Mouse (Mus musculus) B cell, adult (primary cell): ENCODE results near the gene Aire. TPM values are rescaled to one million over a fixed set of nuclear protein-coding genes. Genes with fewer than 3 reads are reported as not detected.

Source experiments
- total RNA-seq: library from RNA; stranded (reverse); gene quantifications from 4 replicates; pipeline ENCODE4 v1.2.4, GENCODE M21; 2023; ENCODE audit not compliant: inconsistent age

Gene Aire
- total RNA-seq = 0.87 to 2.5 TPM (median 1.9 TPM) in 4 replicates

GRCm38 (mm10) chr10:78043406-78043836 is at the start of gene Aire:
TSS of gene Aire (minus strand) at chr10:78043610.

GRCm38 (mm10) chr10:78069101-78070011 is 25.9 kb upstream of the Aire start, which contains the start of gene Icosl:
TSS of gene Icosl (plus strand) at chr10:78069302.

GRCm38 (mm10) chr10:78041647-78042046 is 1.8 kb downstream of the Aire start, which contains the start of gene Dnmt3l:
TSS of gene Dnmt3l (plus strand) at chr10:78041947.

GRCm38 (mm10) chr10:78009945-78010293 is 33.5 kb downstream of the Aire start, which contains the start of gene Pfkl:
TSS of gene Pfkl (minus strand) at chr10:78010083.

Other genes with a start within 250 kb of the Aire start
- not detected in 4 replicates for gene Gm9639, start 248.5 kb downstream of the Aire start, total RNA-seq
- gene Gm19668, start 244.5 kb downstream of the Aire start, total RNA-seq = not detected in 4 replicates
- gene Gm9507, start 231.8 kb downstream of the Aire start, total RNA-seq = not detected in 4 replicates
- gene Gm2696, start 228.9 kb downstream of the Aire start, total RNA-seq = not detected in 4 replicates
- gene Krtap10-4, start 216.5 kb downstream of the Aire start, total RNA-seq = not detected in 4 replicates
- gene Krtap10-10, start 207.7 kb downstream of the Aire start, total RNA-seq = not detected in 4 replicates
- gene Gm36176, start 196.8 kb downstream of the Aire start, total RNA-seq = not detected in 4 replicates
- not detected in 4 replicates for gene Gm10318, start 190.8 kb downstream of the Aire start, total RNA-seq
- not detected in 4 replicates for gene Gm3285, start 181.6 kb downstream of the Aire start, total RNA-seq
- 0.16 to 0.19 TPM in 2 of 4 replicates, not detected in the others for gene Lrrc3, start 141.1 kb downstream of the Aire start, total RNA-seq
- gene Trpm2, start 73.0 kb downstream of the Aire start, total RNA-seq = 17.7 to 30.3 TPM (median 24.5 TPM) in 4 replicates
- 8.2 to 11.2 TPM (median 8.8 TPM) in 4 replicates for gene 1810043G02Rik, start 65.1 kb downstream of the Aire start, total RNA-seq
- gene Pfkl, start 33.5 kb downstream of the Aire start, total RNA-seq = 74.1 to 88.4 TPM (median 80.7 TPM) in 4 replicates
- not detected in 4 replicates for gene Dnmt3l, start 1.7 kb downstream of the Aire start, total RNA-seq
- 233 to 266 TPM (median 256 TPM) in 4 replicates for gene Icosl, start 25.7 kb upstream of the Aire start, total RNA-seq
- gene D10Jhu81e, start 126.2 kb upstream of the Aire start, total RNA-seq = 39.8 to 48.0 TPM (median 42.1 TPM) in 4 replicates
- gene Pwp2, start 141.5 kb upstream of the Aire start, total RNA-seq = 25.1 to 27.9 TPM (median 26.1 TPM) in 4 replicates
- gene Trappc10, start 201.0 kb upstream of the Aire start, total RNA-seq = 67.7 to 81.1 TPM (median 70.3 TPM) in 4 replicates